ENCODE assay signal across 17 mouse cellular contexts in genomic region chr3:89629811-89630210, GRCm38 (mm10).
A peak's percentile ranks its signal among the peaks of the same experiment; 100 is the strongest.
DNase-seq lines count a peak whose midpoint lies in the region; ATAC-seq and TF ChIP-seq lines count a peak whose summit lies in the region.
"Had no signal": no experiment of that assay in that cellular context is flagged by ENCODE, and none has a peak within 500 bp of the region (broad histone marks: within the 10 kb centered on the region; RNA-seq: fewer than 3 reads in every experiment).

No protein-coding gene starts in this region.

- WGBS in hindbrain, embryonic 15.5 days: 71% methylated on average over 3 of the region's 3 CpGs
- 77% methylated on average over 3 of the region's 3 CpGs for WGBS in hindbrain, postnatal 0 days
- WGBS in lung, embryonic 16.5 days: 37% methylated on average over 3 of the region's 3 CpGs
- 40% methylated on average over 3 of the region's 3 CpGs for WGBS in intestine, embryonic 14.5 days
- WGBS in stomach, embryonic 16.5 days: 61% methylated on average over 3 of the region's 3 CpGs

- 0 out of 2 replicates have a peak overlapping the region, but pooled peaks have one; percentile 40 for H3K27ac ChIP-seq in hindbrain, embryonic 15.5 days (replicated peaks)
- no peak overlapping the region for H3K27ac ChIP-seq in hindbrain, postnatal 0 days
- 0 out of 2 replicates have a peak overlapping the region, but pooled peaks have one; percentile 14 for H3K27ac ChIP-seq in lung, embryonic 16.5 days (ENCODE audit: low read length)
- H3K27ac ChIP-seq in intestine, embryonic 14.5 days (ENCODE audit: low read depth): peak overlapping the region; percentile 91
- H3K27ac ChIP-seq in stomach, embryonic 16.5 days (ENCODE audit: low read length): peak overlapping the region; percentile 90
- H3K27ac ChIP-seq: hindbrain, embryonic 13.5 days; left cerebral cortex, adult 2 months; limb, embryonic 12.5 days; liver, embryonic 14.5 days; neural tube, embryonic 13.5 days had no signal

- no peaks in the 10 kb centered on the region for H3K9me3 ChIP-seq in hindbrain, embryonic 15.5 days
- no peaks in the 10 kb centered on the region for H3K9me3 ChIP-seq in hindbrain, postnatal 0 days (ENCODE audit: low read length)
- H3K9me3 ChIP-seq in lung, embryonic 16.5 days (ENCODE audit: control insufficient read depth, low read length): no peaks in the 10 kb centered on the region
- no peaks in the 10 kb centered on the region for H3K9me3 ChIP-seq in intestine, embryonic 14.5 days (ENCODE audit: control insufficient read depth, low read length)
- no peaks in the 10 kb centered on the region for H3K9me3 ChIP-seq in stomach, embryonic 16.5 days (replicated peaks; ENCODE audit: control insufficient read depth, low read length)
- H3K9me3 ChIP-seq: hindbrain, embryonic 13.5 days; limb, embryonic 12.5 days; neural tube, embryonic 13.5 days had no signal

- TF ChIP-seq CTCF in hindbrain, postnatal 0 days (IDR thresholded peaks at IDR 0.05; ENCODE audit: low read depth): no peak

- ATAC-seq in hindbrain, embryonic 15.5 days (ENCODE audit: low FRiP score, low read depth): no peak
- ATAC-seq in hindbrain, postnatal 0 days: no peak
- peak; percentile 68; the same call in 1 of the 2 replicates for ATAC-seq in lung, embryonic 16.5 days (ENCODE audit: low read depth)
- ATAC-seq in intestine, embryonic 14.5 days (replicated peaks; ENCODE audit: low FRiP score, low TSS enrichment, low read depth): no peak
- ATAC-seq in stomach, embryonic 16.5 days (ENCODE audit: insufficient read depth, low FRiP score): 0 out of 2 replicates have a peak, but pooled peaks have one; percentile 22
- ATAC-seq: CD4-positive, CD25-positive, alpha-beta regulatory T cell, adult 4 months had no signal

- no peak overlapping the region for H3K4me3 ChIP-seq in hindbrain, embryonic 15.5 days
- no peak overlapping the region for H3K4me3 ChIP-seq in hindbrain, postnatal 0 days (ENCODE audit: low read length)
- H3K4me3 ChIP-seq in lung, embryonic 16.5 days (ENCODE audit: low read length): no peak overlapping the region
- H3K4me3 ChIP-seq in intestine, embryonic 14.5 days (ENCODE audit: low read depth, low read length): no peak overlapping the region
- no peak overlapping the region for H3K4me3 ChIP-seq in stomach, embryonic 16.5 days (replicated peaks; ENCODE audit: low read length)
- H3K4me3 ChIP-seq: hindbrain, embryonic 13.5 days; left cerebral cortex, adult 2 months; limb, embryonic 12.5 days; megakaryocyte, embryonic 14.5 days; neural tube, embryonic 13.5 days had no signal

- H3K9ac ChIP-seq in hindbrain, embryonic 15.5 days: no peak overlapping the region
- no peak overlapping the region for H3K9ac ChIP-seq in hindbrain, postnatal 0 days (replicated peaks; ENCODE audit: low read length)
- H3K9ac ChIP-seq in lung, embryonic 16.5 days (ENCODE audit: low read length): no peak overlapping the region
- no peak overlapping the region for H3K9ac ChIP-seq in intestine, embryonic 14.5 days (ENCODE audit: low read length)
- no peak overlapping the region for H3K9ac ChIP-seq in stomach, embryonic 16.5 days (ENCODE audit: low read length)
- H3K9ac ChIP-seq: hindbrain, embryonic 13.5 days; limb, embryonic 12.5 days; liver, embryonic 14.5 days; neural tube, embryonic 13.5 days had no signal

- H3K27me3 ChIP-seq in hindbrain, embryonic 15.5 days: no peaks in the 10 kb centered on the region
- no peaks in the 10 kb centered on the region for H3K27me3 ChIP-seq in hindbrain, postnatal 0 days (ENCODE audit: insufficient read depth, low read length)
- H3K27me3 ChIP-seq in lung, embryonic 16.5 days (ENCODE audit: control insufficient read depth, insufficient read depth, low read depth, low read length): no peaks in the 10 kb centered on the region
- no peaks in the 10 kb centered on the region for H3K27me3 ChIP-seq in intestine, embryonic 14.5 days (replicated peaks; ENCODE audit: control insufficient read depth, insufficient read depth, low read length)
- no peaks in the 10 kb centered on the region for H3K27me3 ChIP-seq in stomach, embryonic 16.5 days (ENCODE audit: control insufficient read depth, insufficient read depth, low read length)
- H3K27me3 ChIP-seq: limb, embryonic 12.5 days had no signal

- no peak overlapping the region for H3K4me2 ChIP-seq in hindbrain, embryonic 15.5 days
- no peak overlapping the region for H3K4me2 ChIP-seq in hindbrain, postnatal 0 days (ENCODE audit: low read depth, low read length)
- no peak overlapping the region for H3K4me2 ChIP-seq in lung, embryonic 16.5 days (ENCODE audit: low read depth, low read length)
- H3K4me2 ChIP-seq in intestine, embryonic 14.5 days (ENCODE audit: low read length): no peak overlapping the region
- no peak overlapping the region for H3K4me2 ChIP-seq in stomach, embryonic 16.5 days (ENCODE audit: low read depth, low read length)
- H3K4me2 ChIP-seq: hindbrain, embryonic 13.5 days; limb, embryonic 12.5 days; neural tube, embryonic 13.5 days had no signal

- DNase-seq in hindbrain, postnatal 0 days (ENCODE audit: low spot score): no peak
- DNase-seq in lung, postnatal 25 days (ENCODE audit: low spot score): no peak
- peak; percentile 66 for DNase-seq in intestine, embryonic 14.5 days (ENCODE audit: low spot score)
- DNase-seq in adipocyte (ENCODE audit: low spot score): no peak
- DNase-seq: adrenal gland, adult 8-10 months; cerebellum, adult 11-12 months; thymus, adult 2 months had no signal

- peaks cover 25% of the 10 kb centered on the region for H3K4me1 ChIP-seq in hindbrain, embryonic 15.5 days (replicated peaks)
- peaks cover 24% of the 10 kb centered on the region for H3K4me1 ChIP-seq in hindbrain, postnatal 0 days (ENCODE audit: insufficient read depth, low read length)
- H3K4me1 ChIP-seq in lung, embryonic 16.5 days (replicated peaks; ENCODE audit: control insufficient read depth, insufficient read depth, low read length): no peaks in the 10 kb centered on the region; the same call in 1 of the 2 replicates
- peaks cover 35% of the 10 kb centered on the region for H3K4me1 ChIP-seq in intestine, embryonic 14.5 days (replicated peaks; ENCODE audit: control insufficient read depth, insufficient read depth, low read length)
- H3K4me1 ChIP-seq in stomach, embryonic 16.5 days (ENCODE audit: control insufficient read depth, insufficient read depth, low read length): peaks cover 11% of the 10 kb centered on the region
- H3K4me1 ChIP-seq: megakaryocyte, embryonic 14.5 days had no signal

- H3K36me3 ChIP-seq in hindbrain, embryonic 15.5 days: no peaks in the 10 kb centered on the region
- H3K36me3 ChIP-seq in hindbrain, postnatal 0 days (ENCODE audit: insufficient read depth, low read length): no peaks in the 10 kb centered on the region
- H3K36me3 ChIP-seq in lung, embryonic 16.5 days (ENCODE audit: control insufficient read depth, insufficient read depth, low read length): no peaks in the 10 kb centered on the region
- no peaks in the 10 kb centered on the region for H3K36me3 ChIP-seq in intestine, embryonic 14.5 days (ENCODE audit: control insufficient read depth, insufficient read depth, low read length)
- H3K36me3 ChIP-seq in stomach, embryonic 16.5 days (ENCODE audit: control insufficient read depth, insufficient read depth, low read length): no peaks in the 10 kb centered on the region
- H3K36me3 ChIP-seq: hindbrain, embryonic 13.5 days; limb, embryonic 12.5 days; neural tube, embryonic 13.5 days had no signal

Comparison
In these comparisons a context has a peak if more than half of its experiments do, and no peak if none do; other contexts are left out.
1. ATAC-seq: peak in lung, embryonic 16.5 days (single experiment) and stomach, embryonic 16.5 days (single experiment); none in hindbrain, embryonic 15.5 days (single experiment), hindbrain, postnatal 0 days (single experiment) and intestine, embryonic 14.5 days (single experiment).